Mouse (Mus musculus): Measurements from ENCODE around the gene Mcrip1. TPM values are rescaled to one million over a fixed set of nuclear protein-coding genes. Genes with fewer than 3 reads are reported as not detected.

Gene Mcrip1
- polyA plus RNA-seq, 1 experiment from 2014 or later: 191 TPM

DNA sequence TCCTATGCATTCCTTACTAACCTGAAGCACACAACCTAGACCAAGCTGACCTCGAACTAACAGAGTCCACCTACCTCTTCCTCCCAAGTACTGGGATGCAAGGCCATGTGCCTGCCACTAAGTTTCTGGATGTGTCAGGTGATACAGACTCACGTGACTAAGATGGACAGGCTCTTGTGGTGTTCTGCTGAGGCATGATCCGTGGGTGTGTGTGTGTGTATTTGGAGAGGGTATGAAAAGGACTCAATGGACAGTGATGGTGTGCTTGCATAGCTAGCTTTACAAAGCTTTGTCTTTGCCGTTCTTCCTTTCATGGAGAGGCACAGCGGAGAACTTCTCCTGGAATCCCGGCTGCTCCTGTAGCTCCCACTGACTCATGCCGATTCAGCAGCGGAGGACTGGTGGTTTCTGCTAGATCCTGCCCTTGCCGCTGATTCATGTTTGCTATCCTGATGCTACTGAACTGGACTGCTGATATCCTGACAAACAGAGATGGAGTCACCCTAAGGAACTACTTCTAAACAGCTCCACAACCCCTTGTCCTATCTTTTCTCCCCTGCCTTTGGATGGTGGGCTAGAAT lies 41.1 kb downstream of the Mcrip1 start:
- 79% methylated on average over 9 of the region's 9 CpGs for WGBS
- no peak for ATAC-seq (replicated peaks; ENCODE audit: low FRiP score, low TSS enrichment, low read depth)
- Histone ChIP-seq H3K27me3 (replicated peaks; ENCODE audit: control insufficient read depth, insufficient read depth, low read length) (no peaks in the 10 kb centered on the region), H3K9me3 (ENCODE audit: control insufficient read depth, low read length) (no peaks in the 10 kb centered on the region), H3K4me3 (ENCODE audit: low read depth, low read length) (no peak overlapping the region), H3K9ac (ENCODE audit: low read length) (no peak overlapping the region), H3K4me2 (ENCODE audit: low read length) (no peak overlapping the region), H3K4me1 (replicated peaks; ENCODE audit: control insufficient read depth, insufficient read depth, low read length) (peaks cover 4% of the 10 kb centered on the region; the same call in 1 of the 2 replicates), H3K27ac (ENCODE audit: low read depth) (peak overlapping the region; percentile 7; the same call in 1 of the 2 replicates), H3K36me3 (ENCODE audit: control insufficient read depth, insufficient read depth, low read length) (no peaks in the 10 kb centered on the region)
- no peak for DNase-seq (ENCODE audit: low spot score)

DNA sequence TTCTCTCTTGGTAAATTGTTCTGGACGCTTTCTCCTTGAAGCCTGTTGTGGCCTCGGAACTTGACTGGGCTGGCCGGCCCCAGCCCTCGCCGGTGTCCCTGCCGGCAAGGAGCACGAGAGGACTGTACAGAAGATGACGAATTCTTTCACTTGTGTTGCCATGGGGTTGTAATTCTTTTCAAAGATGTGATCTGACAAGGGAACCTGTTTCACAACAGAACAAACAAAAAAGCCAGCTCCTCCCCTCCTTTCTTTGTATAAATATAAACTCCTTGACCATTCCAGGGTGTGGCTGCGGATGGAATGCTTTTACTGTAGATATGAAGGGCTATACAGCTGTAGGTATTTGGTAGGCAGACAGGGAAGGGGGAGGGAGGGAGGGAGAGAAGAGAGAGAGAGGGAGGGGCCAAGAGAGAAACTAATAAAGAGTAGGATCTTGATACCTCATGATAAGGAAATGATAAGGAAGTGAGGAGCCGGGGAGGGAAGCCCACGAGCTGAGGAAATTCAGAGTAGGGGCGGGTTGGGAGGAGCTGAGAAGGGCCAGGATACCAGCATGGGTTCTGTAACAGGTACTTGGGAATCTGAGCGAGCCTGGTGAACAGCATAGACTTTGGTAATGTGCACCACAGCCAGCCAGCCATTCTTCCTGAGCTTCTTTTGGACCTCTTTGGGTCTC lies 41.8 kb downstream of the Mcrip1 start:
- 49% methylated on average over 13 of the region's 13 CpGs for WGBS
- peaks cover 4% of the 10 kb centered on the region; the same call in 1 of the 2 replicates for H3K4me1 ChIP-seq (replicated peaks; ENCODE audit: control insufficient read depth, insufficient read depth, low read length)
- H3K36me3 ChIP-seq (ENCODE audit: control insufficient read depth, insufficient read depth, low read length): no peaks in the 10 kb centered on the region
- H3K9ac ChIP-seq (ENCODE audit: low read length): no peak overlapping the region
- DNase-seq (ENCODE audit: low spot score): peak; percentile 56
- H3K27ac ChIP-seq (ENCODE audit: low read depth): peak overlapping the region; percentile 33; the same call in 1 of the 2 replicates
- H3K9me3 ChIP-seq (ENCODE audit: control insufficient read depth, low read length): no peaks in the 10 kb centered on the region
- ATAC-seq (replicated peaks; ENCODE audit: low FRiP score, low TSS enrichment, low read depth): peak; percentile 38; the same call in 1 of the 2 replicates
- no peak overlapping the region for H3K4me2 ChIP-seq (ENCODE audit: low read length)
- H3K27me3 ChIP-seq (replicated peaks; ENCODE audit: control insufficient read depth, insufficient read depth, low read length): no peaks in the 10 kb centered on the region
- H3K4me3 ChIP-seq (ENCODE audit: low read depth, low read length): no peak overlapping the region

DNA sequence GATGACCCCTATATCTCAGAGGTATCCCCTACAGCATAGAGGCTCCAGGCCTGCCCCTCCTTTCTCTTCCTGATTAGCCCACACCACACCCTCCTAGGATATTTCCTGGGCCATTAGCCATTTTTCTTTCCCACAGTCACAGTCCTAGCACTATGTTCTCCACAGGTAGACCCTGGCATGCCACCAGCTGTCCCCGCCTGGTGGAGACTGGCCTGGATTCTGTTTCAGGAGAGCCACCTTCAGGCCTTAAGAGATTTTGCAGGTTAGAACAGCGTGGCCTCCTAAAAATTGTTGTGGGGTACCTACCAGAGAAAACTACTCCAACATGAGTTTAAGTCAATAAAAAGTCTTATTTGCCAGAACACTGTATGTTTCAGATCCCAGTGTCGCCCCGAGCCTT lies 42.6 kb downstream of the Mcrip1 start:
- no peak overlapping the region for H3K4me2 ChIP-seq (ENCODE audit: low read length)
- peaks cover 4% of the 10 kb centered on the region; the same call in 1 of the 2 replicates for H3K4me1 ChIP-seq (replicated peaks; ENCODE audit: control insufficient read depth, insufficient read depth, low read length)
- H3K9ac ChIP-seq (ENCODE audit: low read length): no peak overlapping the region
- H3K27me3 ChIP-seq (replicated peaks; ENCODE audit: control insufficient read depth, insufficient read depth, low read length): no peaks in the 10 kb centered on the region
- 60% methylated on average over 4 of the region's 4 CpGs for WGBS
- no peak overlapping the region for H3K27ac ChIP-seq (ENCODE audit: low read depth)
- no peaks in the 10 kb centered on the region for H3K36me3 ChIP-seq (ENCODE audit: control insufficient read depth, insufficient read depth, low read length)
- DNase-seq (ENCODE audit: low spot score) (no peak), ATAC-seq (replicated peaks; ENCODE audit: low FRiP score, low TSS enrichment, low read depth) (no peak)
- no peak overlapping the region for H3K4me3 ChIP-seq (ENCODE audit: low read depth, low read length)
- H3K9me3 ChIP-seq (ENCODE audit: control insufficient read depth, low read length): no peaks in the 10 kb centered on the region

DNA sequence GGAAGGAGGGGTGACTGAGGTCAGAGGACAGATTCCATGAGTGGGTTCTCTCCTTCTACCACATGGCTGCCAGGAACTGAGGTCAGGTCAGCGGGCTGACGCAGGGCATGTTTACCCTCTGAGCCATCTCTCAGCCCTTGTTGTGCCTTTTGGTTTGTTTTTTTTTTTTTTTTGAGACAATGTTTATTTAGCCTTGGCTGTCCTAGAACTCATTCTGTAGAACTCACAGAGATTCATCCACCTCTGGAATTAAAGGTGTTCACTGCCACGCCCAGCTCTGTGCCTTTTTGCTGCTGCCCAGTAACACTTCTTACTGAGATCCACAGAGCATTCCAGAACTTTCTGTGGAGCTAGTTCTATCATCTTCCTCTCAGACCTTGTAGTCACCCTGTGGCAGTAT lies 43.9 kb downstream of the Mcrip1 start:
- no peak overlapping the region for H3K27ac ChIP-seq (ENCODE audit: low read depth)
- no peak for ATAC-seq (replicated peaks; ENCODE audit: low FRiP score, low TSS enrichment, low read depth)
- no peaks in the 10 kb centered on the region for H3K36me3 ChIP-seq (ENCODE audit: control insufficient read depth, insufficient read depth, low read length)
- H3K9me3 ChIP-seq (ENCODE audit: control insufficient read depth, low read length): no peaks in the 10 kb centered on the region
- no peak overlapping the region for H3K4me2 ChIP-seq (ENCODE audit: low read length)
- H3K4me1 ChIP-seq (replicated peaks; ENCODE audit: control insufficient read depth, insufficient read depth, low read length): peaks cover 4% of the 10 kb centered on the region; the same call in 1 of the 2 replicates
- H3K9ac ChIP-seq (ENCODE audit: low read length): no peak overlapping the region
- DNase-seq (ENCODE audit: low spot score): no peak
- H3K4me3 ChIP-seq (ENCODE audit: low read depth, low read length): no peak overlapping the region
- H3K27me3 ChIP-seq (replicated peaks; ENCODE audit: control insufficient read depth, insufficient read depth, low read length): no peaks in the 10 kb centered on the region
- WGBS: 72% methylated on average over 3 of the region's 3 CpGs

DNA sequence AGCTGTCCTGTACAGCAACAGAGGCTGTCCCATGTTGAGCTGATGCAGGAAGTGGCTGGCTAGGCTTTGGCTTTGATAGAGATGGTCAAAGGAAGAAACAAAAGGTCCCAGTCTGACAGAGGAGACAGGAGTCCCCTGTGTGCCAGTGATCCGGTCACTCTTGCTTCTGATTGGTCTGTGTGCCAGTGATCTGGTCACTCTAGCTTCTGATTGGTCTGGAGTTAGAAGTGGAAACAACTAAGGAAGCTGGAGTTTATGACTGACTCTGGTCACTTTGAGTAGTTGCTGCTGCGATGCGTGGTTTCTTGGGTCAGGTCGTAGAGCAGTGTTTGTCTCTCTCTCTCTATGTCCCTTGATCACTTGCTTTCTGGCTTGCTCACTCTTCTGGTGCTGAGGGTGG lies 47.8 kb downstream of the Mcrip1 start:
- DNase-seq (ENCODE audit: low spot score): no peak

DNA sequence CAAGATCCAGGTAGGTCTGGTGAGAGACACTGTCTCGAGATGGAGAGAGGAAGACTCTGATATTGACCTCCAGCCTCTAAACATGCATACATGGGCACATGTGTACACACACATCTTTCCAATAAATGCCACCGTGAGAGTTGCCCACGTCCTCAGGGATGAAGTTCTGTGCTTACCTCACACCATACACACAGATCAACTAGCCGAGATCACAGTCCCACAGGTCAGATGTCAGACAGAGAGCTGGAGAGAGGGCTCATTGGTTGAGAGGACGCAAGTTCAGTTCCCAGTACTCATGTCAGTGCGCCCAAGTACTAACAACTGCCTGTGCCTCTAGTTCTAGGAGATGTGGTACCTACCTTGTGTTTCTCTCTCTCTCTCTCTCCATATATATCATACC lies 48.5 kb downstream of the Mcrip1 start:
- no peak overlapping the region for H3K27ac ChIP-seq (ENCODE audit: low read depth)
- 51% methylated on average over 6 of the region's 6 CpGs for WGBS
- ATAC-seq (replicated peaks; ENCODE audit: low FRiP score, low TSS enrichment, low read depth): no peak
- DNase-seq (ENCODE audit: low spot score): no peak
- H3K36me3 ChIP-seq (ENCODE audit: control insufficient read depth, insufficient read depth, low read length): peaks cover 18% of the 10 kb centered on the region
- H3K27me3 ChIP-seq (replicated peaks; ENCODE audit: control insufficient read depth, insufficient read depth, low read length): no peaks in the 10 kb centered on the region
- no peak overlapping the region for H3K4me2 ChIP-seq (ENCODE audit: low read length)
- 0 out of 2 replicates have a peak, but pooled peaks cover 3% of the 10 kb centered on the region for H3K4me1 ChIP-seq (replicated peaks; ENCODE audit: control insufficient read depth, insufficient read depth, low read length)
- no peak overlapping the region for H3K4me3 ChIP-seq (ENCODE audit: low read depth, low read length)
- H3K9ac ChIP-seq (ENCODE audit: low read length): no peak overlapping the region
- no peaks in the 10 kb centered on the region for H3K9me3 ChIP-seq (ENCODE audit: control insufficient read depth, low read length)

More for the DNA sequence above, 47.8 kb downstream of the Mcrip1 start:
- no peak overlapping the region for H3K27ac ChIP-seq (ENCODE audit: low read depth)
- no peak overlapping the region for H3K4me3 ChIP-seq (ENCODE audit: low read depth, low read length)
- H3K4me2 ChIP-seq (ENCODE audit: low read length): no peak overlapping the region
- H3K9ac ChIP-seq (ENCODE audit: low read length): no peak overlapping the region
- H3K36me3 ChIP-seq (ENCODE audit: control insufficient read depth, insufficient read depth, low read length): peaks cover 16% of the 10 kb centered on the region
- no peaks in the 10 kb centered on the region for H3K9me3 ChIP-seq (ENCODE audit: control insufficient read depth, low read length)
- 84% methylated on average over 4 of the region's 4 CpGs for WGBS
- H3K27me3 ChIP-seq (replicated peaks; ENCODE audit: control insufficient read depth, insufficient read depth, low read length): no peaks in the 10 kb centered on the region
- ATAC-seq (replicated peaks; ENCODE audit: low FRiP score, low TSS enrichment, low read depth): no peak
- 0 out of 2 replicates have a peak, but pooled peaks cover 3% of the 10 kb centered on the region for H3K4me1 ChIP-seq (replicated peaks; ENCODE audit: control insufficient read depth, insufficient read depth, low read length)

DNA sequence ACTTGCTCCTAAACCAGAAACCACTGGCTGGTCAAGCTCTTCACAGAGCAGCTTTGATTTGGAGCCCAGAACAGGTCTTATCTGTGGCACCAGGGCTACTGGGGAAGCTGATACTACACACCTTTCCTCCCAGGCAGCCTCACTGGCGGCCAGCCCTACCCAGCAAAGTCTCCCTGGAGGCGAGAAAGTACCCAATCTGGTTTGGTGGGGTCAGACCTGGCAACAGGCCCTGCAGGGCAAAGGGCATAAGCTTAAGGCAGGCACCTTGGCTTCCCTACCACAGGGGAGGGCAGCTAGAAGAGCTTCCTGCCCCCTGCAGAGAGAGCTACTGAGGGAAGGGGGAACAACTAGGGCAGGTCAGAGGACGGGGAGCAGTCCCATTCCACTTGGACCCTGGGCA lies 49.2 kb downstream of the Mcrip1 start:
- 17% methylated on average over 3 of the region's 3 CpGs for WGBS
- Histone ChIP-seq H3K4me1 (replicated peaks; ENCODE audit: control insufficient read depth, insufficient read depth, low read length) (0 out of 2 replicates have a peak, but pooled peaks cover 3% of the 10 kb centered on the region), H3K9ac (ENCODE audit: low read length) (no peak overlapping the region), H3K27me3 (replicated peaks; ENCODE audit: control insufficient read depth, insufficient read depth, low read length) (no peaks in the 10 kb centered on the region), H3K27ac (ENCODE audit: low read depth) (no peak overlapping the region), H3K4me3 (ENCODE audit: low read depth, low read length) (no peak overlapping the region), H3K36me3 (ENCODE audit: control insufficient read depth, insufficient read depth, low read length) (peaks cover 22% of the 10 kb centered on the region), H3K9me3 (ENCODE audit: control insufficient read depth, low read length) (no peaks in the 10 kb centered on the region), H3K4me2 (ENCODE audit: low read length) (no peak overlapping the region)
- DNase-seq (ENCODE audit: low spot score) (peak; percentile 74), ATAC-seq (replicated peaks; ENCODE audit: low FRiP score, low TSS enrichment, low read depth) (peak; percentile 65)

DNA sequence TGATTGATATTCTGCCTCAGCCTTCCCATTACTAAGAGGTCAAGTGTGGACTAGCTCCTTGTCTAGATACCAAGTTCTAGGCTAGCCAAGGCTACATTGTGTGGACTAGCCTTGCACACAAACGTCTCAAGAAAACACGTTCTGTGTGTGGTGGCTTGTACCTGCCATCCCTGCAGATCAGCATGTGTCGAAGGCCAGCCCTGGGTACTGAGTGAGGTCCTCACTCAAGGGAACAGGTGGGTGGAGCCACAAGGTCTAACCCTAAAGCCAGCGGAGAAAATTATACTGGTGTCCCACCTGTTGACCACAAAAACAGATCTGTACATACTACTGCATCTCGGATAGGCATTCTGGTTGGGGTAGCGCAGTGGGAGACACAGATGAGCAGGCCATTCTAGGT lies 49.6 kb downstream of the Mcrip1 start:
- H3K4me2 ChIP-seq (ENCODE audit: low read length): no peak overlapping the region
- H3K4me3 ChIP-seq (ENCODE audit: low read depth, low read length): no peak overlapping the region
- peaks cover 27% of the 10 kb centered on the region for H3K36me3 ChIP-seq (ENCODE audit: control insufficient read depth, insufficient read depth, low read length)
- WGBS: 80% methylated on average over 6 of the region's 6 CpGs
- H3K4me1 ChIP-seq (replicated peaks; ENCODE audit: control insufficient read depth, insufficient read depth, low read length): 0 out of 2 replicates have a peak, but pooled peaks cover 3% of the 10 kb centered on the region
- no peaks in the 10 kb centered on the region for H3K9me3 ChIP-seq (ENCODE audit: control insufficient read depth, low read length)
- no peak overlapping the region for H3K27ac ChIP-seq (ENCODE audit: low read depth)
- ATAC-seq (replicated peaks; ENCODE audit: low FRiP score, low TSS enrichment, low read depth): peak; percentile 7; the same call in 1 of the 2 replicates
- no peaks in the 10 kb centered on the region for H3K27me3 ChIP-seq (replicated peaks; ENCODE audit: control insufficient read depth, insufficient read depth, low read length)
- no peak overlapping the region for H3K9ac ChIP-seq (ENCODE audit: low read length)
- DNase-seq (ENCODE audit: low spot score): no peak
